Mouse (Mus musculus) embryonic stem cell, embryonic (primary cell): ENCODE results near the gene Fosb.

ENCODE experiments used
- CTCF ChIA-PET, 4 experiments: fragments of 300-600 bp in 2 of 4; fragments of 350-600 bp in 2 of 4; sonication (Branson Sonifier 250); formaldehyde crosslinking; loops; one replicate each; lab custom pipeline; 2022; ENCODE audit warnings: inconsistent platforms in 2 of 4; lab: Charles Lee
- POLR2A ChIA-PET, 4 experiments: fragments of 300-600 bp in 2 of 4; fragments of 350-600 bp in 2 of 4; sonication (Branson Sonifier 250); formaldehyde crosslinking; loops; one replicate each; lab custom pipeline; 2022; ENCODE audit warnings: antibody characterized with exemption in 4 of 4, inconsistent platforms in 1 of 4; lab: Charles Lee

Fosb gene

DNA sequence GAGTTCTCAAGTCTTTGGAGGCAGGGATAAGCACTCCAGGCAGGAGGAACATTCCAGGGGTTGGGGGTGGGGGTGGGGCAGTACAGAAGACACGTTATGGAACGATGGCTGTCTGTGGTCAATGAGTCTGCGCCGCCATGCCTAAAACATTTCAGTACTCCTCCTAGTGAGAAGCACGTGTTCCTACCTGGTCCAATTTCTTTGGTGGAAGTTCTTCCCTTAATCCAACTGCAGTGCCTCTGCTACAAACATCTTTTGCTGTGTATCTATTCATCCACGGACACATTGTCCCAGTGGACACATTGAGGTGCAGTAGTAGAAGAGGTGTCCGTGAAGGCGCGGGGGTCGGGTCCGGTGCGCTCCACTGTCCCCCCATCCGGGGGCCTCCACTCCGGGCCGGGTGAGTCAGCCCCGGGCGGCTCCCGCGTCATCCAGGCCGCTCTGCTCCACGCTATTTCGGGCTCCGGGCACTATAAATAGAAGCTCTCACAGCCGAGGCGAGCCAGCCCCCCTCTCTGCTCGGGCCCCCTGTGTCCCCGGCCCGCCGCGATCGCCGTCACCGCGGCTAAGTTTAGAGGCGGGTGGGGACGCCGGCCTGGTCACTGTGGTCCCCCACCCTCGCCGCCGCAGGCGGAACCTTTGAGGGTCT lies 32.0 kb upstream of the Fosb start:
- ChIA-PET POLR2A (interaction anchor here in 3 of 4 experiments (0.5 to 3.4 kb wide), 16 partner anchors 9 to 347 kb away, joined by 3 to 10 read pairs (median 3); partner anchors contain the start of genes Cd3eap (in 2 of the 3), Ppp1r13l (in 2 of the 3) and Fosb (in 1 of the 3)), CTCF (interaction anchor here (0.5 to 3.0 kb wide), 27 partner anchors 9 to 163 kb away, joined by 3 to 43 read pairs (median 4); no protein-coding TSS in a partner anchor)

DNA sequence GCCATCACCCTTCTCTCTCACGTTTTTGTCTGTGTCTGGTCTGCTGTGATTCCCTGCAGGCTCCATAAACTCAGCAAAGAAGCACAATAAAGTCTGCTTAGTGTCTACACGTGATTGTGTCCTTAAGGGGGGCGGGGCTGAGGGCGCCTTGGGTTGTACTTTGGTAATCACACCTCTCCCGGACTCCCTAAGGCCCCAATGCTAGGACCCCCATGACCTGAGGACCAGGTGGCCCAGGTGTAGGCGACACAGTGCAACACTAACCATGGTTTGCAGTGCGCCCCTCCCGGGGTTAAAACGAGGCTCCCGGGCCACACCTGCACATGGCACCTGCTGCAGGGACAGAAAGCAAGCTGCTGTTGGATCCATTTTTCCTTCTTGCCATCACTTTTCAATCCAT lies 31.4 kb upstream of the Fosb start:
- ChIA-PET POLR2A (interaction anchor here in 3 of 4 experiments (0.5 to 1.4 kb wide), 7 partner anchors 8 to 348 kb away, joined by 3 to 4 read pairs (median 3); partner anchors contain the start of genes Cd3eap (in 1 of the 3), Fosb (in 1 of the 3) and Ppp1r13l (in 1 of the 3)), CTCF (interaction anchor here in 2 of 4 experiments (0.9 to 3.0 kb wide), 4 partner anchors 8 to 102 kb away, joined by 4 to 43 read pairs (median 4); no protein-coding TSS in a partner anchor)

DNA sequence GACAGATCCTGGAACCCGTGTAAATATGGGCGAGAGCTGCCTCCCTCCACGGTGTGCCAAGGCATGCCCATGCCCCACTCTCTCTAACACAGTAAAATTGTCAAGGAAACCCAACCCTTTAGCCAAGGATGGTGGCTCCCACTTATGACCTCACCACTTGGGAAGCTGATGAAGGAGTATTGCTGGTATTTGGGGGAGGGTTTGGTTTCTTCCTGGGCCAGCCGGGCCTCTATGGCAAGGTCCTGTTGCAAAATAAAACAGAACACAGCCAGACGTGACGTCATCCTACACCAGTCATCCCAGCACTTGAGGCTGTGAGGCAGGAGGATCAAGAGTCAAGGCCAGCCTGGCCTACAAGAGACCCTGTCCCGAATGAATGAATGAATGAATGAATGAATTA lies 28.7 kb upstream of the Fosb start:
- ChIA-PET CTCF (interaction anchor here in 1 of 4 experiments (0.6 kb wide), 1 partner anchor 176 kb away, joined by 3 read pairs; no protein-coding TSS in a partner anchor), POLR2A (interaction anchor here in 2 of 4 experiments (0.6 to 1.7 kb wide), 4 partner anchors 21 to 261 kb away, joined by 3 to 4 read pairs (median 3); partner anchors contain the start of genes Cd3eap (in 1 of the 2) and Ppp1r13l (in 1 of the 2))

DNA sequence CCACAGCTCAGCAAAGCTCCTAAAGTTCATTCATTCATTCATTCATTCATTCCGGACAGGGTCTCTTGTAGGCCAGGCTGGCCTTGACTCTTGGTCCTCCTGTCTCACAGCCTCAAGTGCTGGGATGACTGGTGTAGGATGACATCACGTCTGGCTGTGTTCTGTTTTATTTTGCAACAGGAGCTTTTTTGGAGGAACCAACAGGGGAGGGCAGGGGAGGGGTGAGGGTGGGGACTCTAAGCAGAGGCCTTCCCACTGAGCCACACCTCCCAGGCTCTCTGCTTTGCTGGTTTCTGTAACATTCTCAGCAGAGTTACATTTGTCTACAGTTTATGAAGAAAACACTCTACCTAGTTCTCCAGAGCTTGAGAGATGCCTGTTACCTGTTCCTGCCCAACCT lies 28.2 kb upstream of the Fosb start:
- ChIA-PET POLR2A (interaction anchor here in 2 of 4 experiments (0.6 to 1.7 kb wide), 4 partner anchors 22 to 260 kb away, joined by 3 to 4 read pairs (median 3); partner anchors contain the start of genes Cd3eap (in 1 of the 2) and Ppp1r13l (in 1 of the 2)), CTCF (interaction anchor here in 3 of 4 experiments (0.6 to 1.1 kb wide), 3 partner anchors 29 to 177 kb away, joined by 3 to 4 read pairs (median 3); no protein-coding TSS in a partner anchor)

DNA sequence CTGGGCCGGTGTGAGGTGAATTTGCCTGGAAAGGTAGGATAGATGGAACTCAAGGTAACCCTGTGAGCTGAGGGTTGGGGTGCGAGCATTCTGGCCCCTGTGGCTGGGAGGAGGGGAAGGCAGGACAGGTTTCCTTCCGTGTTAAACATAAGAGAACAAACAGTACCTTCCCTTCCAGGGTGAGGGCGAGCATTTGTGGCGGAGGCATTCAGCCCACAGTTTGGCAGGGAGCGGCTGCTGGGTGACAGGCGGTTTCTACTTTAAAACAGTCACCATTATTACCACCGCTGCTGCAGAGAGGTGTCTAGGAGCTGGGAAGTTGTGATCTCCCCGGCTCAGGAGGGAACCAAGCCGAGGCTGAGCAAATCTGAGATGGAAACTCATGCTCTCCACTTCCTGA lies 27.3 kb upstream of the Fosb start:
- ChIA-PET CTCF (interaction anchor here in 2 of 4 experiments (0.5 to 1.1 kb wide), 2 partner anchors 36 to 46 kb away, joined by 3 to 4 read pairs; no protein-coding TSS in a partner anchor), POLR2A (interaction anchor here in 2 of 4 experiments (0.6 to 2.3 kb wide), 3 partner anchors 25 to 34 kb away, joined by 3 to 4 read pairs (median 4); no protein-coding TSS in a partner anchor)

DNA sequence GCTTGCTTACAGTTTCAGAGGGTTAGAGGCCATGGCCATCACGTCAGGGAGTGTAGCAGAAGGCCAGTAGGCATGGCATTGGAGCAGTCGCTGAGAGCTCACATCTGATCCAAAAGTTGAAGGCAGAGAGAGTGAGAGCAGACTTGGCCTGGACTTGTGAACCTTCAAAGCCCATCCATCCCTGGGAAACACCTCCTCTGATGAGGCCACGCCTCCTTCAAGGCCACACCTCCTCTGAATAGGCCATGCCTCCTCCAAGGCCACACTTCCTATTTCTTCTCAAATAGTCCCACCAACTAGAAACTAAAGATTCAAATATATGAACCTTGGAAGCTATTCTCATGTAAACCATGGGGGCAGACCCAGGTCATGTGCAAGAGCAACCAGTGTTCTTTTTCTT lies 25.7 kb upstream of the Fosb start:
- ChIA-PET POLR2A (interaction anchor here in 1 of 4 experiments (2.3 kb wide), 1 partner anchor 32 kb away, joined by 4 read pairs; no protein-coding TSS in a partner anchor), CTCF (interaction anchor here in 2 of 4 experiments (0.6 to 1.3 kb wide), 3 partner anchors 9 to 198 kb away, joined by 3 read pairs; partner anchors contain the start of gene Ercc1 (in 1 of the 2))

DNA sequence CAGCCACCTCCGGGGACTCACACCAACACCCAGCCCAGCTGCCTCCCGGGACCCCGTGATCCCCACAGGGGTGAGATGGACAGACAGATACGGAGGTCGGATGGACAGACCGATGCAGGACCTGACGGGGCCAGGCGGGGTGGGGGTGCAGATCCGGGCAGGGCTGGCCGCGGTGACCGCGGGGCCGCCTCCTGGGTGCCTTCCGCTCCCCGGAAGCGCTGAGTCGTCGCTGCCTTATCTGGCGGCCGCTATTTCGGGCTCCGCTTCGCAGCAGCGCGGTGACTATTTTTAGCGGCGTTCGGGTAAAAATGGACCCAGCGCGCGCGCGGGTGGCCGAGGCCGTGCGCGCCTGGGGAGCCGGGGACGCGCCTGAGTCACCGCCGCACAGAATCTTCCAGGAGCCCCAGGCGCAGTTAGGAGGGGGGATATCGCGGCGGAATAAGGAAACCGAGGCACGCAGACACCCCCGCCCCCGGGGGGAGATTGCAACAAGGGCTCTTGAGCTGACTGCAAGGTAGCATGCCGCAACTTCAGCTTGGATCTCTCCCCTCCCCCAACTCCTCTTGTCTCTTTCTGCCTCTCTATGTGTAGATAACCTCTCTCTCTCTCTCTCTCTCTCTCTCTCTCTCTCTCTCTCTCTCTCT lies 23.0 kb upstream of the Fosb start:
- POLR2A ChIA-PET: interaction anchor here in 3 of 4 experiments (0.6 to 2.9 kb wide), 7 partner anchors 9 to 429 kb away, joined by 3 to 15 read pairs (median 4); partner anchors contain the start of gene Fosb (in 1 of the 3)
- CTCF ChIA-PET: interaction anchor here in 1 of 4 experiments (0.6 to 0.9 kb wide), 5 partner anchors 9 to 385 kb away, joined by 3 to 5 read pairs (median 3); no protein-coding TSS in a partner anchor

DNA sequence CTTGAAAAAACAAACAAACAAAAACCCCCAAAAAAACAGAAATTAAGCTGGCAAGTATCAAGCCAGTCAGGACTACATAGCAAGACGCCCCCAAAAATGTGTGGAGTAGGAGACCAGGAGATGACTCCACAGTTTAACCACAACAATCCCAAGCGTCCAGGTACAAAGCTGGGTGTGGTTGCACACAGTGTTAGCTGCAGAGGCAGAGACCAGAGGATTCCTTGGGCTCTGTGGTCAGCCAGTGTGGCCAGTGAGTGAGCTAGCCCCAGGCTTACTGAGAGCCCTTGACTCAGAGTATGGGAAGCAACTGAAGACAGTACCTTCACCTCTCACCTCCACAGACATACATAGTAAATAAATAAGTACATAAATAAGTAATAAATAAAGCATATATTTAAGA lies 22.1 kb upstream of the Fosb start:
- ChIA-PET CTCF (interaction anchor here (0.6 to 1.2 kb wide), 8 partner anchors 10 to 32 kb away, joined by 3 to 5 read pairs (median 3); no protein-coding TSS in a partner anchor), POLR2A (interaction anchor here in 3 of 4 experiments (0.6 to 2.9 kb wide), 11 partner anchors 9 to 213 kb away, joined by 3 to 15 read pairs (median 3); partner anchors contain the start of gene Fosb (in 1 of the 3))

DNA sequence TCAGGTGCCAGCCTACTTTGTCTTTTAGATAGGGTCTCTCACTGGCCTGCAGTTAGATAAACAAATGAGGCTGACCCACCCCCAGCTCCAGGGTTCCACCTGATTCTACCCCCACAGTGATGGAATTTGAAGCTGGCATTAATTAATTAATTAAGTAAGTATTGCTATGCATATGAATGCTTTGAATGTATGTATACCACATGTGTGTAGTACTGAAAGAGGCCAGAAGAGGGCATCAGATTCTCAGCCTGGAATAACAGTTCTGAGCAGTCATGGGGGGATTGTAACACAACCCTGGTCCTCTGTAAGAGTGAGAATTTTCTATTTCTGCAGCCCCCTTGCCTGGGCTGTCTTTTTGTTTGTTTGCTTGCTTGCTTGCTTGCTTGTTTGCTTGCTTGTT lies 18.6 kb upstream of the Fosb start:
- POLR2A ChIA-PET: interaction anchor here in 2 of 4 experiments (0.7 to 2.9 kb wide), 4 partner anchors 17 to 126 kb away, joined by 3 to 10 read pairs (median 4); partner anchors contain the start of gene Ercc1 (in 1 of the 2)
- CTCF ChIA-PET: interaction anchor here in 2 of 4 experiments (0.7 to 4.0 kb wide), 4 partner anchors 16 to 149 kb away, joined by 5 to 25 read pairs (median 12); partner anchors contain the start of genes Ercc1 (in 1 of the 2) and Fosb (in 1 of the 2)

DNA sequence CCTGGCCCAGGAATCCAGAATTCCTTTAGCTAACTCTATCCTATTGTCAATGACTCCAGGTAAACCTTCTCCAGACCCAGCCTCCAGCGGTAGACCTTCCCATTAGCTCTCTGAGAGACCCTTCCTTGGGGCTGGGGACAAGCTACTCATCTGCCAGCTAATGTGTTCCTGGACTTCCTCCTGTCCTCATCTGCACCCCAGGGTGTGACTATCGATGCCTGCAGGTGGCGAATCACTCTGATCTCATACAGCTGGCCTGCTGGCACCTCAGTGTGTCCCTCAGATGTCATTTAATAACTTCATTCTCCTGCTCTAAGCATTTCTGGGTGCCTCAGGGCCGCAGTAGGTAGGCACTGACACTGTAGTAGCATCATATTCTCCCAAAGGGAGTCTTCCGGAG lies 17.9 kb upstream of the Fosb start:
- POLR2A ChIA-PET: interaction anchor here (0.7 to 2.9 kb wide), 10 partner anchors 17 to 163 kb away, joined by 3 to 29 read pairs (median 5); partner anchors contain the start of genes Fosb (in 2 of the 4) and Ercc1 (in 1 of the 4)
- CTCF ChIA-PET: interaction anchor here (0.6 to 4.0 kb wide), 10 partner anchors 15 to 172 kb away, joined by 3 to 25 read pairs (median 5); partner anchors contain the start of genes Ercc1 (in 1 of the 4) and Fosb (in 1 of the 4)

DNA sequence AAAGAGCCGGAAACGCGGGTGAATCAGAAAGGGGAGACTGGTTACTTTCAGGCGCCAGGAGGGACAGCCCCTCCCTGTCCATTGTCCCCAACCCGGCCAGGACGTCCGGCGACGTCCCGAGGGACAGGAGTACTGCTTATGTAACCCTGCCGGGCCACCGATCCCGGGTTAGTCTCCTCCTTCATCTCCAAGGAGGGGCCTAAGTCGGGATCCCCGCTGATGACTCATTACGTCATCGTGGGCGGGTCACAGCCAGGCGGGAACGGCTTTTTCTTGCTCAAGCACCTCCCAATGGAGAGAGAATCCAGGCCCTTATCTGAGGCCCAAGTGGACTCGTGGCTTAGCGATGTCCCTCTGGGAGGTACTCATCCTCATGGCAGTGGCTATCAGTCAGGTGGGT lies 17.3 kb upstream of the Fosb start:
- CTCF ChIA-PET: interaction anchor here (0.6 to 4.0 kb wide), 19 partner anchors 15 to 228 kb away, joined by 3 to 25 read pairs (median 5); partner anchors contain the start of genes Cd3eap (in 1 of the 4), Ercc1 (in 1 of the 4), Fosb (in 1 of the 4) and Ppp1r13l (in 1 of the 4)

DNA sequence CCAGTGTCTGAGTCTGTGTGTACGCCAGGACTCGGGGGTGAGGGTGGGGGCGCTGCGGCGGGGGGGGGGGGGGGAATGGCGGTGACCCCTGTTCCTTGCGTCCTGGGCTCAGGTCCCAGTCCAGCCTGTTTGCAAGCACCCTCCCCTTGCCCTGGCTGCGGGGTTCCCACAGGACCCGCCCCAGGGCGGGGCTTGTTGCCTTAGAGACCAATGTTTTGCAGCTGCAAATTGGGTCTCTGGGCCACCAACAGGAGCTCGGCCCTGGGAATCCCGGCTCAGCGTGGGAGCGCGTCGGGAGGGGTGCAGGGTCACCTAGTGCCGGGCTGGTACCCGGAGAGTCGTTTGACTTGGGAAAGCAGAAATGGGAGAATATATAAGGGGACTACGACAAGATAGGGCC lies 16.5 kb upstream of the Fosb start:
- ChIA-PET POLR2A (interaction anchor here (0.6 to 2.9 kb wide), 27 partner anchors 11 to 253 kb away, joined by 3 to 29 read pairs (median 4); partner anchors contain the start of genes Fosb (in 3 of the 4), Ercc1 (in 2 of the 4), Cd3eap (in 1 of the 4) and Ppp1r13l (in 1 of the 4)), CTCF (interaction anchor here (0.6 to 4.0 kb wide), 20 partner anchors 16 to 253 kb away, joined by 3 to 25 read pairs (median 4); partner anchors contain the start of genes Cd3eap (in 1 of the 4), Ercc1 (in 1 of the 4), Fosb (in 1 of the 4) and Ppp1r13l (in 1 of the 4))

More for the DNA sequence above, 17.3 kb upstream of the Fosb start:
- POLR2A ChIA-PET: interaction anchor here (0.6 to 2.9 kb wide), 19 partner anchors 12 to 246 kb away, joined by 3 to 29 read pairs (median 4); partner anchors contain the start of genes Fosb (in 3 of the 4) and Ercc1 (in 2 of the 4)

DNA sequence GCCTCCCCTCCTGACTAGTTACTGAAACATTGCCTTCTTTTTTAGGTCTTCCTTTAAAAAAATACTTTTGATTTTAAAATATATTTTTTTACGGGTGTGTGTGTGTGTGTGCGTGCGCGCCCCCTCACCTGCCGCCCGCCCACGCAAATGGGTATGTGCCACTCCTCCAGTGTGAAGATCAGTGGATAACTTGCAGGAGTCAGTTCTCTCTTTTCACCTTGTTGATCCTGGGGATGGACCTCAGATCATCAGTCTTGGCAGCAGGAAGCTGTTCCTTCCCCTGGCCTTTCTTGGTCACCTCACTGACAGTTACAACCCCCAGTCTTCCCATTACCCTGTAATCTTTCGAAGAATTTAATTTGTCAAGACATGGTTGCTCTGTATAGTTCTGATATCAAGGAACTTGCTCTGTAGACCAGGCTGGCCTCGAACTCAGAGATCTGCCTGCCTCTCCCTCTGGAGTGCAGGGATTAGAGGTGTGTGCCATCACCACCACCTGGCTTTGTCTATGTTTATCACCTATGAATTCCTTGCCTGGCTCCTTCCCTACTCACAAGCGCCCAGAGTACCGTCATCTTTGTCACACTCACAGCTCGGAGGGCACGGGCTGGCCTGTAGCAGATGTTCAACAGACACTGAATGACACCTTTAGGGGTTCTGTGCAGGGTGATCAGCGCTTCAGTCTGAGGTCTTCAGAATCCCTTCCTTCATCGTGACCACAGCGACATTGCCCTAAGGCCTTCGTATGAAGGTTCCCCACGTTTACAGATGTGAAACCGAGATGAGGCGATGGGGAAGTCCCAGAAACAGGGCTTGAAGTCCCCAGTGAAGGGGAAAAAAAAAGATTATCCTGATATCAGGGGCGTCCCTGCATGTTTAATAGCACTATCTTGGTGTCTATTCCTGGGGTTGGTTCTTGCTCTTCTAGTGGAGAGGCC lies 15.7 kb upstream of the Fosb start:
- ChIA-PET CTCF (interaction anchor here (0.7 to 4.0 kb wide), 13 partner anchors 16 to 253 kb away, joined by 3 to 25 read pairs (median 5); partner anchors contain the start of genes Ercc1 (in 1 of the 4) and Fosb (in 1 of the 4)), POLR2A (interaction anchor here (0.6 to 2.9 kb wide), 22 partner anchors 10 to 247 kb away, joined by 3 to 29 read pairs (median 5); partner anchors contain the start of genes Fosb (in 3 of the 4), Ercc1 (in 2 of the 4), Cd3eap (in 1 of the 4) and Ppp1r13l (in 1 of the 4))

DNA sequence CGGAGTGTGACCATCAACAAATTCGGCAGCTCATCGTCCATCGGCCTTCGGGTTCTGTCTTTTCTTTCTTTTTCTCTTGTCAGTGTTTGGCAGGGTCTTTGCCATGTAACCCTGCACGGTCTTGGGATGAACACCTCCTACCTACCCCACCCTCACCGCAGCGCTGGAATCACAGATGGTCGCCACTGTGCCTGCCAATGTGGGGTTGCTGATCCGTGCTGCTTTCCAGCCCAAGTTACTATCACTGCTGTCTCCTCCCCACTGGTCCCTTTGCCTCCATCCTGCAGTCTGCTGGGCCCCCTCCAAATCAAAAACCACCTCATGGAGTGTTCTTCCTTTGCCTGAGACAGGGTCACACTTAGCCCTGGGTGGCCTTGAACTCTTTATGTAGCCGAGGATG lies 14.4 kb upstream of the Fosb start:
- ChIA-PET POLR2A (interaction anchor here in 2 of 4 experiments (0.6 to 1.2 kb wide), 2 partner anchors 15 to 228 kb away, joined by 3 to 4 read pairs; partner anchors contain the start of gene Fosb (in 1 of the 2)), CTCF (no interaction called here)

DNA sequence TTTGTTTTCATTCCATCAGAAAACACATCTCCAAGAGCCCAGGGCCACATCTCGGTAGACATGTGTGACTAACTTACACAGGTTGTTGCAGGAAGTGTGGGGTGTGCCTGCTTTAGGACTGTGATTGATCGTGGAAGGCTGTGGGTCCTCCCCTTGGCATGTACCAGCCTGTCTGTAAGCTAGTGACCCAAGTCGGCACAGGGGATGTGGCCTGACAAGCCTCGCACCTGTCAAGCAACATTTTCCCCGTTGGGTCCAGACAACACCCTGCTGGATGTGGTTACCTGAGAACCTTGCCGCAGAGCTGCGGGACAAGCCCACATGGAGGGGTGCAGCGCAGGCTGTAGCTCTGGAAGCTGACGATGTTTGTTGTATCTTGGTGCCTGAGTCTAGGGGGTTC lies 12.6 kb upstream of the Fosb start:
- ChIA-PET CTCF (interaction anchor here in 2 of 4 experiments (1.1 to 2.0 kb wide), 2 partner anchors 13 to 20 kb away, joined by 3 to 5 read pairs; partner anchors contain the start of gene Fosb (in 1 of the 2)), POLR2A (interaction anchor here in 3 of 4 experiments (0.6 to 1.6 kb wide), 8 partner anchors 11 to 394 kb away, joined by 3 to 4 read pairs (median 3); partner anchors contain the start of gene Fosb (in 1 of the 3))
